Mouse (Mus musculus) forebrain, embryonic 14.5 days (tissue): ENCODE data around the gene Tnnc2. TPM values are rescaled to one million over a fixed set of nuclear protein-coding genes. Genes with fewer than 3 reads are reported as not detected.
A peak's percentile ranks its signal among the peaks of the same experiment; 100 is the strongest.

ENCODE experiments used
- ATAC-seq: fragments of 200-750 bp; cut with Nextera tagmentation; 2 replicates; pipeline ENCODE4 v1.8.0; 2017; ENCODE audit warnings: mild to moderate bottlenecking, moderate library complexity
- DNase-seq: peaks from one replicate; pipeline ENCODE4 v3.0.0-alpha.2; 2015; ENCODE audit warnings: low spot score
- H3K27ac ChIP-seq: fragments of 300-500 bp; sonication (generic); 2 replicates; pipeline ENCODE4 v1.5.1; 2014; ENCODE audit warnings: low read depth, mild to moderate bottlenecking, control low read depth, low read length, moderate library complexity
- H3K27me3 ChIP-seq: fragments of 300-500 bp; sonication (generic); replicated peaks from 2 replicates; pipeline ENCODE4 v1.6.1; 2014; ENCODE audit warnings: low read length, control low read depth, mixed read lengths; ENCODE audit not compliant: control insufficient read depth, insufficient read depth
- H3K36me3 ChIP-seq: fragments of 300-500 bp; sonication (generic); 2 replicates; pipeline ENCODE4 v1.6.1; 2014; ENCODE audit warnings: low read length, control low read depth; ENCODE audit not compliant: control insufficient read depth, insufficient read depth
- H3K4me1 ChIP-seq: fragments of 300-500 bp; sonication (generic); 2 replicates; pipeline ENCODE4 v1.6.1; 2014; ENCODE audit warnings: antibody characterized with exemption, low read length, control low read depth; ENCODE audit not compliant: control insufficient read depth, insufficient read depth
- H3K4me2 ChIP-seq: fragments of 300-500 bp; sonication (generic); 2 replicates; pipeline ENCODE4 v1.6.1; 2014; ENCODE audit warnings: mild to moderate bottlenecking, control low read depth, low read length
- H3K4me3 ChIP-seq: fragments of 300-500 bp; sonication (generic); 2 replicates; pipeline ENCODE4 v1.5.1; 2014; ENCODE audit warnings: low read depth, low read length, control low read depth
- H3K9ac ChIP-seq: fragments of 300-500 bp; sonication (generic); 2 replicates; pipeline ENCODE4 v1.6.1; 2014; ENCODE audit warnings: mild to moderate bottlenecking, low read length, control low read depth, moderate library complexity
- H3K9me3 ChIP-seq: fragments of 300-500 bp; sonication (generic); replicated peaks from 2 replicates; pipeline ENCODE4 v1.6.1; 2016; ENCODE audit warnings: low read length, control low read depth, mixed read lengths; ENCODE audit not compliant: control insufficient read depth
- WGBS: fragments of 180-500 bp; shearing (Covaris S2); extraction: QIAGEN DNeasy Blood & Tissue Kit; methylation state at CpG from one replicate; pipeline ENCODE4 v1.1.7; 2014; 5-methylcytosine and 5-hydroxymethylcytosine counted together
- polyA plus RNA-seq: library from polyadenylated mRNA; unstranded; fragments of >200 nt; fragmentation: Nextera tagmentation; extraction: Ambion mirVana; gene quantifications from 2 replicates; pipeline ENCODE4 v1.2.1, GENCODE M21; 2014

Tnnc2 gene
- polyA plus RNA-seq, 1 experiment from 2014 or later, result not detected

- Histone ChIP-seq H3K9me3 (no peaks in the 10 kb centered on the region), H3K27ac (no peak overlapping the region), H3K27me3 (no peaks in the 10 kb centered on the region), H3K4me3 (no peak overlapping the region), H3K4me1 (peaks cover 9% of the 10 kb centered on the region; the same call in 1 of the 2 replicates), H3K4me2 (no peak overlapping the region), H3K9ac (no peak overlapping the region), H3K36me3 (peaks cover 34% of the 10 kb centered on the region)
- DNase-seq (no peak), ATAC-seq (no peak)
- WGBS, result 83% methylated on average over 6 of the region's 6 CpGs
Observed at GRCm38 (mm10) chr2:164821060-164821459, 41.3 kb upstream of the Tnnc2 start.

- 81% methylated on average over 5 of the region's 5 CpGs for WGBS
- no peak overlapping the region for H3K4me2 ChIP-seq
- peaks cover 27% of the 10 kb centered on the region for H3K36me3 ChIP-seq
- no peak overlapping the region for H3K9ac ChIP-seq
- 0 out of 2 replicates have a peak, but pooled peaks cover 5% of the 10 kb centered on the region for H3K4me1 ChIP-seq
- no peaks in the 10 kb centered on the region for H3K27me3 ChIP-seq
- H3K9me3 ChIP-seq, result no peaks in the 10 kb centered on the region
- DNase-seq, result no peak
- no peak for ATAC-seq
- H3K4me3 ChIP-seq, result no peak overlapping the region
- H3K27ac ChIP-seq, result no peak overlapping the region
Observed at GRCm38 (mm10) chr2:164817703-164818102, 37.9 kb upstream of the Tnnc2 start.

- Histone ChIP-seq H3K9me3 (no peaks in the 10 kb centered on the region), H3K9ac (no peak overlapping the region), H3K4me1 (0 out of 2 replicates have a peak, but pooled peaks cover 1% of the 10 kb centered on the region), H3K27me3 (no peaks in the 10 kb centered on the region), H3K36me3 (peaks cover 29% of the 10 kb centered on the region), H3K4me3 (no peak overlapping the region), H3K27ac (no peak overlapping the region), H3K4me2 (no peak overlapping the region)
- DNase-seq, result no peak
- WGBS, result 87% methylated on average over 6 of the region's 6 CpGs
- ATAC-seq, result no peak
Observed at GRCm38 (mm10) chr2:164817206-164817605, 37.4 kb upstream of the Tnnc2 start.

GRCm38 (mm10) chr2:164815821-164816220, 36.1 kb upstream of the Tnnc2 start:
- Histone ChIP-seq H3K9me3 (no peaks in the 10 kb centered on the region), H3K27me3 (no peaks in the 10 kb centered on the region), H3K4me1 (no peaks in the 10 kb centered on the region), H3K27ac (no peak overlapping the region), H3K4me3 (no peak overlapping the region), H3K36me3 (peaks cover 22% of the 10 kb centered on the region), H3K4me2 (no peak overlapping the region), H3K9ac (no peak overlapping the region)
- 92% methylated on average over 8 of the region's 8 CpGs for WGBS
- no peak for DNase-seq
- ATAC-seq, result no peak

DNA sequence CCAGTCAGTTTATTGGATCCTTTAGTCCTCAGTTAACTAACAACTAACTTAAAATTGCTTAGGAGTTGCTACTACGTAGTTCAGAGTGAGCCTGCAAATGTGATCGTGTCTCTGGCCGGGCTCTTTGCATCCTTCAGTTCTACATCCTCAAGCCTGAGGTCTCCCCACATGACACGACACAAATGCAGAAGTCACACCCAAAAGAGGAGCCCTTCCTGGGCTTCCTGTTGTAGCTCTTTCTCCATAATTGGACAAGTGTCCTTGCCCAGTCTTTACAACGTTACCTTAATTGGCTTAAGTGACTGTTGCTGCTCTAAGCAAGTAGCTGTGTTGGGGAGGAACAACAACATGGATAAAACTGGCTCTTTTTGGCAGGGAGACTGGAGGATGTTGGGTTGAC, 35.6 kb upstream of the Tnnc2 start:
- no peak for DNase-seq
- Histone ChIP-seq H3K9ac (no peak overlapping the region), H3K27ac (no peak overlapping the region)

DNA sequence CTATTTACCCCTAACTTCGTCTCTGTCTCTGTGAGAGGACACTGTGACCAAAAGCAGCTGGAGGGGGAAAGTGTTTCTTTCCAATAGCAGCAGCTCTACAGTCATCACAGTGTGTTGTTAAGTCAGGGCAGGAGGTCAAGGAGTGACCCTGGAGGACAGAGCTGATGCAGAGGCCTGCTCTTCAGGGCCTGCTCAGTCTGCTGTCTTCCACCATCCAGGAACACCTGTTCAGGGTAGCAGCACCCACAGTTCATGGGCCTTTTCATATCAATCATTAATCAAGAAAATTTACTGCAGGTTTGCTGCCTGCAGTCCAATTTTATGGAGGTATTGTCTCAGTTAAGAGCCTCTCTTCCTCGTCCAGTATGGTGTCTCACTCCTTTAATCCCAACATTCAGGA, 33.8 kb upstream of the Tnnc2 start:
- H3K4me1 ChIP-seq, result no peaks in the 10 kb centered on the region
- 69% methylated on average over 2 of the region's 2 CpGs for WGBS
- H3K9me3 ChIP-seq, result no peaks in the 10 kb centered on the region
- no peak for DNase-seq
- ATAC-seq, result no peak
- H3K36me3 ChIP-seq, result peaks cover 15% of the 10 kb centered on the region; the same call in 1 of the 2 replicates
- no peak overlapping the region for H3K27ac ChIP-seq
- no peak overlapping the region for H3K9ac ChIP-seq
- no peaks in the 10 kb centered on the region for H3K27me3 ChIP-seq
- no peak overlapping the region for H3K4me2 ChIP-seq
- H3K4me3 ChIP-seq, result no peak overlapping the region

More for the DNA sequence above, 35.6 kb upstream of the Tnnc2 start:
- 91% methylated on average over 5 of the region's 5 CpGs for WGBS
- Histone ChIP-seq H3K4me2 (no peak overlapping the region), H3K4me3 (no peak overlapping the region), H3K4me1 (no peaks in the 10 kb centered on the region), H3K36me3 (peaks cover 17% of the 10 kb centered on the region), H3K9me3 (no peaks in the 10 kb centered on the region), H3K27me3 (no peaks in the 10 kb centered on the region)
- ATAC-seq, result no peak

- DNase-seq, result no peak
- H3K4me2 ChIP-seq, result 0 out of 2 replicates have a peak overlapping the region, but pooled peaks have one; percentile 85
- no peaks in the 10 kb centered on the region for H3K27me3 ChIP-seq
- 86% methylated on average over 7 of the region's 7 CpGs for WGBS
- H3K27ac ChIP-seq, result no peak overlapping the region
- no peaks in the 10 kb centered on the region for H3K9me3 ChIP-seq
- ATAC-seq, result no peak
- no peak overlapping the region for H3K4me3 ChIP-seq
- H3K9ac ChIP-seq, result peak overlapping the region; percentile 13; the same call in 1 of the 2 replicates
- peaks cover 5% of the 10 kb centered on the region; the same call in 1 of the 2 replicates for H3K36me3 ChIP-seq
- peaks cover 8% of the 10 kb centered on the region; the same call in 1 of the 2 replicates for H3K4me1 ChIP-seq
Observed at GRCm38 (mm10) chr2:164806614-164807013, 26.8 kb upstream of the Tnnc2 start.

- Histone ChIP-seq H3K27me3 (no peaks in the 10 kb centered on the region), H3K4me2 (peak overlapping the region; percentile 85), H3K4me3 (peak overlapping the region; percentile 77), H3K27ac (peak overlapping the region; percentile 74), H3K4me1 (peaks cover 8% of the 10 kb centered on the region; the same call in 1 of the 2 replicates), H3K9ac (peak overlapping the region; percentile 77), H3K9me3 (no peaks in the 10 kb centered on the region), H3K36me3 (peaks cover 11% of the 10 kb centered on the region; the same call in 1 of the 2 replicates)
- WGBS, result 1% methylated on average over 21 of the region's 21 CpGs
- DNase-seq, result no peak
- ATAC-seq, result peak; percentile 63; the same call in 1 of the 2 replicates
Observed at GRCm38 (mm10) chr2:164805332-164805718, 25.6 kb upstream of the Tnnc2 start.

- ATAC-seq (peak; percentile 98), DNase-seq (peak; percentile 99)
- Histone ChIP-seq H3K4me3 (peak within 1 kb of the TSS; percentile 77), H3K27me3 (no peaks in the 10 kb centered on the region), H3K4me2 (peak within 1 kb of the TSS; percentile 85), H3K9me3 (no peaks in the 10 kb centered on the region), H3K36me3 (peaks cover 16% of the 10 kb centered on the region; the same call in 1 of the 2 replicates), H3K4me1 (peaks cover 8% of the 10 kb centered on the region; the same call in 1 of the 2 replicates), H3K9ac (peak within 1 kb of the TSS; percentile 78), H3K27ac (peak within 1 kb of the TSS; percentile 74)
- under 1% methylated on average over 47 of the region's 47 CpGs for WGBS
Observed at GRCm38 (mm10) chr2:164804533-164805331, 25.0 kb upstream of the Tnnc2 start, which contains the start of the genes Acot8 and Zswim3. Acot8 (minus strand) TSS chr2:164804882. Zswim3 (plus strand) TSS chr2:164805098.
